Mouse (Mus musculus) left cerebral cortex, adult 2 months (tissue): ENCODE measurements at regions not wholly inside any gene's neighbourhood (a gene's known extent, or its start where the extent isn't known, plus 50 kb on each side); places are given as distances from the start of the nearest gene placed in this dataset.

Experiments used
- DNase-seq, 2 experiments: peaks; one replicate each; pipeline ENCODE4 v3.0.0; 2021 to 2022; ENCODE audit warnings: low spot score in 2 of 2, mixed read lengths in 1 of 2; ENCODE audit errors: extremely low spot score in 1 of 2
- H3K27ac ChIP-seq: fragments of 200-600 bp; 2 replicates; pipeline ENCODE4 v1.8.1; 2022
- H3K4me3 ChIP-seq: fragments of 200-600 bp; 2 replicates; pipeline ENCODE4 v1.8.1; 2022
- CTCF ChIP-seq: fragments of 200-600 bp; IDR thresholded peaks from 2 replicates; pipeline ENCODE4 v1.8.1; 2022; ENCODE audit warnings: antibody characterized with exemption, mild to moderate bottlenecking, moderate library complexity
- intact Hi-C: fragments of 180-260 bp; cut with DNase I; formaldehyde crosslinking; loops from one replicate; pipeline ENCODE4 v1.15.1; 2025

DNA sequence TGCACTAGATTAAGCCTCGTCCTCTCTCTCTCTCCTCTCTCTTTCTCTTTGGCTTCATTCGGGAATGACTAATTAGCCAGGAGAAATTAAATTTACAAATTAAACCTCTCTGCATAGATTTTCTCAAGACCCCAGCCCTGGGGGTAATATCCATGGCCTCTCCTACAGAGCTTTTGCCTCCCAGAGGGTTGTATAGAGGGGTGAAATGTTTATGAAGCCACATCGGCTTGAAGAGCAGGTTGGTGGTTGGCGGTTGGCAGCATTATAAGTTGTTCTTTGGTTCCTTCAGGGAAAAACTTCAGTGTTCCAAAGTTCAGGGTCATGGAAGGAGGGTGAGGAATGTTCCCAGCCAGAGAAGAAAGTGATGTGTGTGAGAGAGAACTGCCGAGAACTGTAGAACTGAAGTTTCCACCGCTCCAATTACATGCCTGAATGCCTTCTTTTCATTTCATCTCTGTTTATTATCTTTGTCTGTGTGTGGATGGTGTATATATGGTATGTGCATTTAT lies 97.4 kb upstream of the Adgrf1 start:
- no peak overlapping the region for H3K27ac ChIP-seq
- intact Hi-C loops, result no loop called here
- no peak overlapping the region for H3K4me3 ChIP-seq
- no peak for DNase-seq
- no peak for TF ChIP-seq CTCF

DNA sequence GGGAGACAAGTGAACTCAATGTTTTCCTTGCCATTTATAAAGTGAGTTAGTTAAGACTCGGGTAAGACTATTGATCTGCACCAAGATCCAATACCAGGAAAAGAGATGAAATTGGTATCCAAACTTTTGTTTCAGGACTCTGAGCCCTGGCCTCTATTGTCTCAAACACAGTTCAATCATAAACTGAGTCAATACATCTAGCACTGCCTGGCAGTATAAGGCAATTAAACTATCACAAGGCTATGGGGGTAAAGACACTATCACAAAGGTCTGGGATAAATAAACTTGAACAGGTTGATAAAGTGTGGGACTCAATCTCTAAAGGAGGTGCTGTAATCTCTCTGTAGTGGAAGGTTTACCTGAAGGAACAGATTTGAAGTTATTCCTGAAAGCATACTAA lies 95.3 kb upstream of the Adgrf1 start:
- no peak for DNase-seq
- Histone ChIP-seq H3K4me3 (no peak overlapping the region), H3K27ac (no peak overlapping the region)
- no peak for TF ChIP-seq CTCF
- intact Hi-C loops, result no loop called here

DNA sequence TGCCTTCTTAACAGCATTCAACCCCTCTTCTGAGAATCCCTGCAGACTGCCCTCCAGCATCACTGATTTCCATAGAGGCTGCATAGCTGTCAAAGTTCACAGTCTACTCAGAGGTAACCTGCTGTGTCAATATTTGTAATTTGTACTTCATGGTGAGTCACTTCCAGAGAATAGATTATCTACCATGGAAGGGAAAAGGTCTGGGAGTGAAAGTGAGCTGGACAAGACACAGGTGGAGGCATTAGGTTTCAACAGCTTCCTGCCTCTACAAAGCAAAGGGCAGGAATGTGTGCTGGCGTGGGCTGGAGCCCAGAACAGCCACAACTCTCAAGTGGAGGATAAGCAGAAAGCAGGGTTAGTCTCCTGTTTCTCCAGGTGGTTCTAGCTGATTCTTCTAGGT lies 92.9 kb upstream of the Adgrf1 start:
- H3K27ac ChIP-seq, result no peak overlapping the region
- intact Hi-C loops, result no loop called here
- H3K4me3 ChIP-seq, result no peak overlapping the region
- TF ChIP-seq CTCF, result no peak
- no peak for DNase-seq

DNA sequence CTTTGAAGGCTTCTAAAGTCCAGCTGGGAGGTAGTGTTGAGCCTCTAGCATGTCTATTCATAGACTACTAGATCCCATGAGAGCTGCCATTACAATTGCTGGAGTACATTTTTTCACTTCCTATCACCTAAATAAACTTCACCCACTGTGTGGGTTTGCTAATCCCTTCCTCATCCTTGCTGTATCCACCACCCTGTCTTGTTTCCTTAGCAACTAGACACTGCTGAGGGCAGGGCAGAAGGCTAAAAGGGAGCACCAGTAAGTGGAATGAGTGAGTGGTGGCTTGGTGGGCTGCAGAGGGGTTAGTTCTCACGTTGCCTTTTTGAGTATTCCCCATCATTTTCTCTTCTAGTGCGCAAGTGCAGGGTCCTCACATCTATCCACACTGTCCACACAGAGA lies 80.1 kb upstream of the Adgrf1 start:
- TF ChIP-seq CTCF, result no peak
- intact Hi-C loops, result no loop called here
- Histone ChIP-seq H3K27ac (no peak overlapping the region), H3K4me3 (no peak overlapping the region)
- DNase-seq, result no peak

DNA sequence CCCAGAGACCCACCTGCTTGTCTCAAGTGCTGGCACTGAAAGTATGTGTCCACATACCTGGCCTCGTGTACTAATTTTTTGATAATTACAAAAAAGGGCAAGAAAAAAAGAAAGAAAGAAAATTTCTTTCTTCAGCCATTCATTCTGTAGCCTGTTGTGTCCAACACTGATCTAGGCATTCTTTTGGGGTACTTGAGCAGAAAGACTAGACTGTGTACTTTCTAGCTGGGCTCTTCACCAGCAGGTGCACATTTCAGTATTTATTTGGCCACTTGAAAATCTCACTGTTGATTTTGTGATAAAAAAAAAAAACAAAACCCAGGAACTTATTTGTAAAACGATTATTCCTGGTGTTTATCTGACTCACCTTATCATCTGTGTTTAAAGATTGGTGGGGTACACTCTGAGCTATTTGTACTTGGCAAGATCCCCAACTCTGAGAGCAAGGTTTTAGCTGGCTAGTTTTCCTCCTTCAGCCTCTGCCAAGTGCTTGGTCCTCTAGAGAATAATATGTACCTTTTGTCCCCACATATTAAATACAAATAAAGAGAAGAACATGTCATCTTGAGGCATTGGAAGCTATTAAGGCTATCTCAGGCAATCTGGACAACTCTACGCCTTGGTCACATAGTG lies 79.2 kb upstream of the Adgrf1 start:
- Histone ChIP-seq H3K4me3 (no peak overlapping the region), H3K27ac (no peak overlapping the region)
- intact Hi-C loops, result no loop called here
- no peak for DNase-seq
- no peak for TF ChIP-seq CTCF

DNA sequence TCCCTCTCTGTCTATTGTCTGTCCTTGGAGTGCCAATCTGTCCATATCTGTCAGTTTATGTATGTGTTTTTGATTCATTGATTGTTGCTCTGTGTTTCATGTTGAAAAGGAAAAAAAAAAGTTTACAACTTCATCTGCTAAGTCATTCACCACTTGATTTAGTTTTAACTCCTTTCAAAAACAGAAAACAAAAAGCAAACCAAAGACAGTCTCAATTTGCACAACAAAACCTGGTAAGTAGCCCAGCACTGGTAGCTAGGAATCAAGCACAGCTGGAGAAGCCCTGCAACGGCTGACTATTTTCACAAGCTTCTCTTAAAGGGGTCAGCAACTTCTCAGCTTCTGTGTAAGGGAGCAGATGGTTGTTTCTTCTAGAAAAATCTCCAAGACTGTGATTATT lies 72.9 kb upstream of the Adgrf1 start:
- DNase-seq, result no peak
- TF ChIP-seq CTCF, result no peak
- intact Hi-C loops, result no loop called here
- no peak overlapping the region for H3K4me3 ChIP-seq
- H3K27ac ChIP-seq, result no peak overlapping the region

DNA sequence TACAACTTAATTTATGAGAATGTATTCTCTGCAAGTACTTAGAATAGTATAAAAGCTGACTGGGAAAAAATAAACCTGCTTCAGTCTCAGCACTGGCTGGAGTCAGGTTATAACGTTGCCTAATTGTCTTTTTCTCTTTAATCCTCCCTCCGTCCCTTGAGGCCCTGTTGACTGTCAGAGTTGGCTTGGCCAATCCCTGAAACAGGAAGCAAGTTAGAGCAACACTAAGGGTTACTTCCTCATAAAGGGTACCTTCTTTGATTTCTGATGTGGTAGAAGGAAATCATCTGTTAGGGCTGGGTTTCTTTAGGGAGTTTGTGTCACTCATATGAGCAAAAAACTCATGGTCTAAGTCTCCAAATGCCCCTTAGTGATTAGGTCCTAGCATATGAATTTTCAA lies 69.3 kb upstream of the Adgrf1 start:
- intact Hi-C loops, result no loop called here
- H3K27ac ChIP-seq, result no peak overlapping the region
- no peak overlapping the region for H3K4me3 ChIP-seq
- TF ChIP-seq CTCF, result no peak
- DNase-seq, result no peak

DNA sequence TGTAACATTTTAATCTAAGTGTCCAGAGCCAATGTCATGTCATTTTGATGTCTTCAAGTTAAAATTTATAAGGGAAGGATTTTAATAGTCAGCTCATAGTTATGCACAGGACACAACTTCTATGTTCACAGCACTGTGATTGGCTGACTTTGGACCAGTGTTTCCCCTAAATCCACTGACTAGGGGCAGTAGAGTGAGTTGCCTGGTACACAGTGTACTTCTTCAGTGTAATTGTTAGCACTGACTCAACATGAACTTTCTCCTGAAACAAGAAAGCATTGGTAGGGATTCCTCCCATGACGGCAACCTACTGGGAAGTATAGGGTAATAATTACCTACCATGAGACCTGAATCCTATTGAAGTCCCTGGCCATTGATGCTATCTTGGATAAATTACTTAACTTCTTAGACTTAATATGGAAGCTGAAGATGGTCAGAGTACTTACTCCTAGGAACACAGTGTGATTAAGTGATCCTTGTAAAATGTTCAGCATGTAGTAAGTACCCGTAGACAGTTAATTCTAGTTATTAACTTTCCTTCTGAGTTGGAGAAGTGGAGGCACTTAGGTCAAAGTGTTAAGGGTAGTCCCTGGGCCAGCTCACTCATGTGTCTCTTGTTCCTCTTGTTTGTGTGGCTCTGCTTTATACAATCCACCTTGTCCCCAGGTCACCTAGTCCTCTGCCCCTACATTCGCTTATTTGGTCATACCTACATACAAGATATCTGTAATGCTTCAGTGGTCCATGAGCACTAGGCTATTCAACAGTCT lies 63.2 kb upstream of the Adgrf1 start:
- TF ChIP-seq CTCF, result no peak
- Histone ChIP-seq H3K4me3 (no peak overlapping the region), H3K27ac (no peak overlapping the region)
- no peak for DNase-seq
- intact Hi-C loops, result no loop called here

DNA sequence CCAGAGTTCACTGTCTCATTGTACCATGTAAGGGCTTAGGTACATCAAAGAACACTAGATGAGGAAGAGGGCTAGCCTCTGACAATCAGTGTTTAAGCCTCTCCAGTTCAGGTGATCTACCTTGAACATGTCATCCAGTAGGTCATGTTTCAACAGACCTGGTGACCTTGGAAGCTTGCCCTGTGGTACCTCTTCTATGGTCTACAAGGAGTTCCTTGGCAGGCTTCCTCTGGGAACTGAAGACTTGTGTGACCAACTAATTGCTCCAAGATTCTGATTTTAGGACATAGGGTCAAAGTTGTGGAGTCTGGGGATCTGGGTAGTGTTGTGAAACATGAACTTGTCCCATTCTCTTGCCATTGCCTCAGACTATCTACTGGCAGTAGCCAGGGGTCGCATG lies 60.4 kb upstream of the Adgrf1 start:
- intact Hi-C loops, result no loop called here
- TF ChIP-seq CTCF, result no peak
- DNase-seq, result no peak
- Histone ChIP-seq H3K27ac (no peak overlapping the region), H3K4me3 (no peak overlapping the region)

DNA sequence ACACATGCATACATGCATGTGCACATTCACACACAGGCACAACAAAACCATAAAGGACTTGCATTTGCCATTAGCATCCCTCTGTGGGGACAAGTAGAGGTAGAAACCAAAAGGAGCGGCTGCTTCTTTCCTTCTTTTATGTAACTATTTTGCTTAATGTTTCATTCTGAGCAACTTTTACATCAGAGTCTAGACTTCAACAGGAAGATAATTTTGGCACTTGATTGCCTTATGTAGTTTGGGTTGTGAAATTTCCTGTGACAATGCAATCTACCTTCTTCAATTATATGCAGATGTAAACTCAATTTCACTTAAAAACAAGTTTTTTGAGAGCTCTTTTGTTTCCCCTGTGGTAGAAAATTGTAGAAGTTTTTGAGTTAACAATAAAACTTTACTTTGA lies 56.1 kb upstream of the Adgrf1 start:
- Histone ChIP-seq H3K4me3 (no peak overlapping the region), H3K27ac (no peak overlapping the region)
- TF ChIP-seq CTCF, result no peak
- no peak for DNase-seq
- intact Hi-C loops, result no loop called here

DNA sequence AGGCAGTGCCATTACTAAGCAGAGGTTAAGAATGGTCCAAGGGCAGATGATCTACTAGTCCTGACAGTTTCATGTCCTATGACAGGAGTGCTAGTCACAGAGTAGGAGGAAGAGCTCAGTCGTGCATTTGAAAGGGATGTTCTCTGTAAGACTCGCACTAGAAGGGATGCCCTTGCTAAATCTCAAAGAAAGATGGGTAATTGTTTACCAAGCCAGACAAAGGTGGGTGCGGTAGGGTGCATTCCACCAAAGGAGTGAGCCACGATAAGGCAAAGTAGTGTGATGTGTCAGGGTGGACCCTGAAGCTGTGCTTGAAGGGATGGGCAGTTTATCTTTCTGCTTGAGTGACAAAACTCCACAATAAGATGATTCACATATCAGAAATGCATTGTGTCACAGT lies 50.5 kb upstream of the Adgrf1 start:
- Histone ChIP-seq H3K4me3 (no peak overlapping the region), H3K27ac (no peak overlapping the region)
- no peak for DNase-seq
- intact Hi-C loops, result no loop called here
- TF ChIP-seq CTCF, result no peak
